Mouse (Mus musculus): ENCODE results near the gene Rcsd1. TPM values are rescaled to one million over a fixed set of nuclear protein-coding genes. Genes with fewer than 3 reads are reported as not detected.

The Rcsd1 gene
- total RNA-seq, 4 experiments from 2014 or later: 64.0 to 99.3 (median 73.2) TPM

DNA sequence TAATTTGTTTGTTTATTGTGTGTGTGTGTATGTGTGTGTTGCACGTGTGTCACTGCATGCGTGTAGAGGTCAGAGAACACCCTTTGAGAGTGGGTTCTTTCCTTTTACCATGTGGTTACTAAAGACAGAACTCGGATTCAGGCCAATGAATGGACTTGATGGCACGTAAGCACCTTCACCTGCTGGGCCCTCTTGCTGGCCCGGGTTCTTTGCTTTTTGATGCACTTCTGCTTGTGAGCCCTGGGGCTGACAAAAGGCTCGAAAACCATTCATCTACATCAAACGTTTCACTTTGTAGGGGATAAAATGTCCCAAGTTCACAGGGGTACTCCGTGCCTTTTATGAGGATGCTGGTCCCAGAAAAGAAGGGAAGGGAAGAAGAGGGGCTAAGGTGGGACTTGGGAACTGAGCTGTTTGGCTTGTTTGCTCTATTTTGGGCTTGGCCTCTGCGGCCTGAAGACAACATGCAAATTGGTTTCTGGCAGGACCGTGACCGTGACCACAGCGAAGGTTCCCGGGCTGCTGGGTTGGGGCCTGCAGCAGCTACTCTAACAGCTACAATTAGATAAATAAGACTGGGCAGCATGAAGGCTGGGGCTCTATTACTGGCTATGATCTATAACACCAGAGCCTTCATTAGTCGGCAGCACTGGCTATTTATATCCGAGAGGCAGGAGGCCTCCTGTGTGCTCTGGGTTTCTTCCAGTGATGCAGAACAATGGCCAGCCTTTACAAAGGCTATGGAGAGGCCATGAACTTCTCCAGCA, 46.9 kb downstream of the Rcsd1 start:
- DNase-seq (ENCODE audit: low spot score): no peak

DNA sequence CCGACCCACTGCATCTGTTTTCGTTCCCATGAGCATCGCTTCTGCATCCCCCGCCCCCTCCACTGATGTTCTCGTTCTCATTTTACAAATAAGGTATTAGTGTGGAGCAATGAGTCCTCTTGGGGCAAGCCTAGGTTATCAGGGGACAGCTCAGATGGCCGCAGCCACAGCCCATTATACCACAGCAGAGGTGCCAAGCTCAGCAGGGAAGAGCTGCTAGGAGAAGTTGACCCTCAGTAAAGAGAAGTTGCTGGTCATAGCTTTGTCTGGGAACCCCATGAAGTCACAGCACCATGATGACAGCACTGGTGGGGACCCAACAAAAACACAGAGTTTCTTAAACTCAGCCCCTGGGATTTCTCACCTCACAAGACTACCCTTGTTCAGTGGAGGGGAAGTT, 47.8 kb downstream of the Rcsd1 start:
- DNase-seq (ENCODE audit: low spot score): no peak

DNA sequence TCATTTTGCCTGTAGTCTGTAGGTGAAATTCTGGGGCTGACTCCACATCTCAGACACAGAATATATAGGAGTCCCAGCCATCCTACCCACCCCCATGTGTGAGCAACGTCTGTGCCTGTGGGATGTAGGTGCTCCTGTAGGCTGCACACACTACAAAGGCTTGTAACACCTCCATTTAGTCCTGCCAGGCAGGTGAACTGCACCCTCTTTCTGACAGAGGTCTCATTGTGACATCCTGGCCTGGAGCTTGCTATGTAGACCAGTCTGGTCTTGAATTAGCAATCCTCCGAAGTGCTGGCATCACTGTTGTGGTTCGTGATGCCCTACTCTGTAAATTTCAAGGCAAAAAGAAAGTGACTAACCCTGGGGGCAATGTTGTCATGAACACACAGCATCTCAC, 48.4 kb downstream of the Rcsd1 start:
- no peak for DNase-seq (ENCODE audit: low spot score)

DNA sequence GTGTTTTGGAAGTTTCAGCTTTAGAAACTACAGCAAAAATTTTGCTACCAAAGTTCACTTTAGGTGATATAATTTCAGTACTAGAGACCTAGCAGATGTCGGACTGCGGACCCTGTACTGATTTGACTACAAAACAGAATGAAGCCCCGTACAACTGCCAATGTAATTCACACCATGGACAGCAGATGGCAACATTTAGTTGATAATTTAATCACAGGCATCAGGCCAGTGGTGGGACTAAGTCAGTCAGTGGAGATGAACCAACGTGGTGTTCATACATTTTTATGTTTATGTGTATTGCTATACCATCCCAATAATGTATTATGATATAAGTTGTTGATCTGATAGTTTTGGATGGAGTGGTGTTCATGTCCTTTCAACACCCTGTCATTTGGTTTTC, 48.8 kb downstream of the Rcsd1 start:
- DNase-seq (ENCODE audit: low spot score): peak; percentile 67

DNA sequence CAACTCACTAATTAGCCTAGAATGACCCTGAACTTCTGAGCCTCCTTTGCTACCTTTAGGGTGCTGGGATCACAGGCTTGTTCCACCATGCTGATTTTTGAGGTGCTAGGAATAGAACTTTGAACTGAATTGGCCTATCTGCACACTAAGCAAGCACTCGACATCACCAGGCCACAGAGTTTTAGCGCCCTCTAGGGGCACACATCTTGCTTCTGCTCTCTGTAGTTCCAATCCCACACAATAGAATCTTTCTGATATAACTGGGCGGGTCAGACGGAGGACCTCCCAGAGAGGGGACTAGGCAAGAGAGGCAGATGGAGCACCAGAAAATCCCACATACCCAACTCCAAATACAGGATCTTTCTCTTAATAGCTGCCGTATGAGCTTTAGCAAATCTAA, 51.0 kb downstream of the Rcsd1 start:
- DNase-seq (ENCODE audit: low spot score): peak; percentile 78

DNA sequence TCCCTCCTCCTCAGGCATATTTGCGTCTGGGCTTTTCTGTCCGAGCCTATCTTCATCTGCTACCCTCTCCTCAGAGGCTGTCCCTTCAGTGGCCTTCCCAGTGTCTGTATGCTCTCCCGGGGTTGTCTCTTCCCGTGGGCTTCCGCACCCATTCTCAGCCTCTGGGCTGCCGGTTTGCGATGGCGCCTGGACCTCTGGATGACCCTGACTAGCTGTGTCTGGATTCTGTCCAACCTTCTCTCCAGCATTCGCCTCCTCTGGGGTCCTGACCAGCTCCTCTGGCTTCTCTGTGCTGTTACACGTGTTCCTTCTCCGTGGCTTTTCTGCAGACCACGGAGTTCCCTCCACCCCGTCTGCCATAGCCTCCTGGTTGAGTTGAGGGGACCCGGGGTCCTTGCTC, 54.1 kb downstream of the Rcsd1 start:
- no peak for DNase-seq (ENCODE audit: low spot score)

DNA sequence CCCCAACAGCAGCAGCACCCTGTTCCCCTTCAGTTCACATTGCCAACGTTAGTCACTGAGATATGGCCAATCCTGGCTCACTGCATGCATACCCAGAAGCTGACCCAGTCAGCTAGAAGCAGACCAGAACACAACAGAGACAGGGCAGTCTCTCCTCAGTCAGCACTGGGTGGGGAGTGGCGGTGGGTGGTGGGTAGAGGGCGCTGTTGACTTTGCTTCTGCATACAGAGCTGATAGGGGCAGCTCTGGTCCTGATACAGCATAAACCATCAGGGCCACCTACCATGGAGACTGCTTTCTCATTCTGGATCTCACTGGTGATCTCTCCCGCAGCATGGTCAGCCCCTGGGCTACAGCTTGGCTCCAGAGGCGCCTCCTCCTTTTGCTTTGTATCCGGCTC, 54.5 kb downstream of the Rcsd1 start:
- no peak for DNase-seq (ENCODE audit: low spot score)

DNA sequence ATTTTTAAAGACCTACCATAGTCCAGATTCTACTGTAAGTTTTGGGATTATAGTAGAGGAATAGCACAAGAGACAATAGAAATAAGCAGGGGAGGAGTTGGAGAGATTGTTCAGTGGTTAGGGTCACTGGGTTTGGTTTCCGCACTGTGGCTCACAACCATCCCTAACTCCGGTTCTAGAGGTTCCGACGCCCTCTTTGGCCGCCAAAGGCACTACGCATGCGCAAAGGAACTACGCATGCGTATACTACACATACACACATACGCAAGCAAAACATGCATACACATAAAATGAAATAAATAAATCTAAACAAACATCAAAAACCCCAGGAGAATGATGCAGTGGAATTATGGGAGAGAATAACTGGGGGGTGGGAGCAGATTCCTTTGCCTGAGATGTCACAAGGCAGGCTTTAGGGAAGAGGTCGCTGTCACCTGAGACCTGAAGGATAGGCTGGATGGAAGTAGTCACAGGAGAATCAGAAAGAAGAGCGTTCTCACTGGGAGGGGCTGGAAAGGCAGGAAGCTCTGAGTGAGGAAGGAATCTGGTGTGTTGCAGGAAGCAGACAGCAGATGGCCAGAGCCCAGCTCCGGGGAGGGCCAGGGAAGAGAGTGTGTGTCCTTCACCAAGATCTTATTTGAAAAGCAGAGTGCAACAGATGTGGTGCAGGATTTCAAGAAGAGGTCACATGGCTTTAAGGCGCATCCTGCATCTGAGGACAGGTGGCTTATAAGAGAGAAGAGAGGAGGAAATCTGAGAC, 56.3 kb downstream of the Rcsd1 start:
- no peak for DNase-seq (ENCODE audit: low spot score)

DNA sequence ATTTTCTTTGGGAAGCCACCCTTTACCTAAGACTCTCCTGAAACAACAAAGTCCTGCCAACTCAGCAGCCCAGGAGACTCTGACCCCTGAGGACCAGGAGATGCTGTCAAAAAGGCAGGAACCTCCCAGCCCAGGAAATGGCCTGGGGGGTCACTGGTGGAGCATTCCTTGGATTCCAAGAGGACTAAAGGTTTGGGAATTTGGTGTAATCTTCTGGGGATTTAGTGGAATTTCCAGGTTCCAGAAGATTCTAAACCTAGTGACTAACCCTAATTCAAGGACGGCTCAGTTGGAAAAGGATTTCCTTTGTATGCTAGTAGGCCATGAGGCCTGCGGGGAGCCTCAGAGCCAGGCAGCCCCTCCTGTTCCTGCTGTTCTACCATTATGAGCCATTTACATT, 57.0 kb downstream of the Rcsd1 start:
- no peak for DNase-seq (ENCODE audit: low spot score)

DNA sequence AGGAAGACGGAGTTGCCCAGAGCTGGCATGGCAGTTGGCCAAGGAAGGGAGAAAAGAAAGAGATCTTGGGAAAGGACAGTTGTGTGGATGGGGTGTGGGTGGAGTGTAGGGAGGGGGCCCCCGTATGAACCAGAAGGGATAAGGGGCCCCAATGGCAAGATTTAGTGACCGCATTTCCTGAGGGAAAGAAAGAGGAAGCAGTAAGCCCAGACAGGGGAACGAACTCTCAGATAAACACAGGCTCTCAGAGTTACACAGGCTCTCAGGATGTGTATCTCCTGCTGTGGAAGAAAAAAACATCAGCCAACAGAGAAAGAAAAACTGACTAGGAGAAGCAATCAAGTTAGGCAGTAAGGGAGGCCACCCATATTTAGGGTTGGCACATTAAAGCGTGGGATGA, 58.4 kb downstream of the Rcsd1 start:
- no peak for DNase-seq (ENCODE audit: low spot score)

DNA sequence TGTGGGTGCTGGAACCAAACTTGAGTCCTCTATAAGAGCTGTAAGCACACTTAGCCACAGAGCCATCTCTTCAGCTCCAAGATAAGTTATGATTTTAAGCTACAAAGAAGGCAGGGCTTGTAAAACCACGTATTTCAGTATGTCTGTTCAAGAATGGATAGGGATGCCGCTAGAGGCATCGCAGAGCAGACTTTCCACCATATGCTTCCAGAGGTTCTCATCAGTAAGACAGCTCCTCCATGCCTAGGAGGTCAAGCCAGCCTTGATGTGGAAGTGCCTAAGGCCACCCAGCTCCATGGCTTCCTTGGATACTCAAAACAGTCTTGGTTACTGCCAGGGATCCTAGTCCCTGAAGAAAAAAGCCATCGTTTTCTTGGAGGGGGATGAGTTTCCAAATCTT, 64.5 kb downstream of the Rcsd1 start:
- no peak for DNase-seq (ENCODE audit: low spot score)

DNA sequence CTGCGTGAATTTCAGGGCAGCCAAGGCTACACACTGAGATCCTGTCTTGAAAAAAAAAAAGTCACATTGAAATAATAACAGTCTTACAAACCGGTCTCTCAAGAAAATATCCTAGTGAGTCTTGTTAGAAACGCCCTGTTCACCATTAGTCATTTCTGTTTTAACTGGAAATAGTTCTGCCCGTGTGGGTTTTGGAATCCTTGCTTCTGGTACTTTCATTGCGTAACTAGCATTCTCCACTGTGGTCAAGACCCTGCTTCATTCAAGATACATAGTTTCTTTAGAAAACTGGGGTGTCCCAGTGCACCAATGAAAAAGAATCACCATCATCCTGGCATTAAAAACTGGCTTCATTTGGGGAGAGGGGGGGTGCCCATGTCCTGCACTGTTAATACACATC, 65.8 kb downstream of the Rcsd1 start:
- no peak for DNase-seq (ENCODE audit: low spot score)

DNA sequence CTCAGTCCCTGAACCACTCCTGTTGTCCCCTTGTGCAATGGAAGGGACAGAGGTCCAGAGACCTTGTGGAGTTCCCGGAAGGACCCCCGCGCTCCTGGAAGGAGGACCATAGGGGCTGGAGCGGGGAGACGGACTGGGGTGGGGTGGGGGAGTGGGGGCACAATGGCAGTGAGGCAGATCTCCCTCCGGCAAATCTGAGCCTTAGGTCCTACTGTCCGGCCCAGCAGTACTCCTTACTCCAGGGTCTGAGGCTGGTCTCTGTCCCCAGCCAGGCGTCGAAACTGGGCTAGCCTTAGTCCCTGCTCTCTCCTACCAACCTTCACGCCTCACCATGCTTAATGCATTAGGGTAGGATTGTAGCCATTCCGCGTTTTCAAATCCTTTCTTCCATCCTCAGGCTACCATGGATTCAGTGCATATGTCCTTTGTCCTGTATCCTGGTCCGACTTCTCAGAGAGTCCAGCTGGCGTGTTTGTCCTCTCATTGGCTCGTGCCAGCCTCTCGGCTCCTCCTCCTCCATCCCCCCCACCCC, 66.7 kb downstream of the Rcsd1 start:
- DNase-seq (ENCODE audit: low spot score): peak; percentile 67

DNA sequence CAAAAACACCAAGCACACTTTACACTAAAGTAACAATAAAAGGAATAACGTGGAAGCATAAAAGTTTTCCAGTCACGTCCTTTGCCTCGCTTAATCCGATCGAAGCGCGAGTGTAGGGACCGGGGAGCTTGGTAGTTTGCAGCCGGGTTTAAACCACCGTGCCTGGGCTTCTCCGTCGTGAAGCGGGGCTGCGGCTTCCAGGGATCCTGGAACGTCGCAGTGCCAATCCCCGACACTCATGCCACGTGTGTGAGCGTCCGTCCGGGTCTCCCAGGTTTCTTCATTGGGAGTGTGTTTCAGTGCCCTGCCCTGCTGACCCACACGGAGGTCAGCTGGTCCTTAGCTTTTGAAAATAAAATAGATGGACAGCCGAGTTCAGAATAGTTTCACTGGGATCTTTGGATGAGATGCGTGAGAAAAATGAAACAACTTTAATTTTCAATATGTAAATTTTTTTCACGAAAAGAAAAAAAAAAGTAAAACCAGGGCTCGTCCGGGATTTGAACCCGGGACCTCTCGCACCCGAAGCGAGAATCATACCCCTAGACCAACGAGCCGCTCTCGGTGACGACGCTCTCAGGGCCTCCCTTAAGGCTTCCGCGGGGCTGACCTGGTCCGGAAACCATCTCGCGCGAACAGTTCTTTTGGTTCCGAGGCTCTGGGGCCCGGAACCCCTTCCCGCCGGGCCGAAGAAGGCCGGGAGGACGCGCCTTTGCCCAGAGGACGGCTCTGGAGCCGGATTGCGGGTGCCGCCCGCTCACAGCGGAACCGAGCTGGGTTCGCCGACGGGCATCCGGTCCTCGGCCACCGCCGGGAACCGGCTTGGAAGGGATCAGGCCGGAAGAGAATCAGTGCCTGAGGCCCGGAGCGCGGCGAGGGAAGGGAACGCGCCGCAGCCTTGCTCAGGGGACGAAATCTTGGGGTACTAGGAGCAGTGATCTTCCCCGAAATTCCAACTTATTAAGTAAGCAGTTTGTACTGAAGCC, 67.5 kb downstream of the Rcsd1 start:
- DNase-seq (ENCODE audit: low spot score): peak; percentile 93

DNA sequence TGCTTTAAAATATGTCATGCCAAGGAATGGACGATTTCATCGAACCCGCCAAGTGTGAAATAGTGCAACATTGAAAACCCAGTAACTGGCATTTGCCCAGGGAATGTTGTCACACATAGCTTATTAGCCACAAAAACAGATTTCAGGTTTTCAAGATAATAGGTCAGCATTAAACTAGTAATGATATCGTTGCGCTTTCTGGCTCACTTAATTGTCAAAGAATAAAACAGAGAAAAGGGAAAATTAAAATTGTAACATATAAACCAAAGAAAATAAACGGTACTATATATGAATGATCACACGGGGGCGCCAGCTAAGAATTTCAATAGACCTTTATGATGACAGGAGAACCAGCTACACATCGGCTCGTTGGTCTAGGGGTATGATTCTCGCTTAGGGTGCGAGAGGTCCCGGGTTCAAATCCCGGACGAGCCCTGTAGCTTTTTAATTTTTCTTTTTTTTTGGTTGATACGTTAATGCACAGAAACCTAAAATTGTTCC, 68.2 kb downstream of the Rcsd1 start:
- peak; percentile 85 for DNase-seq (ENCODE audit: low spot score)

DNA sequence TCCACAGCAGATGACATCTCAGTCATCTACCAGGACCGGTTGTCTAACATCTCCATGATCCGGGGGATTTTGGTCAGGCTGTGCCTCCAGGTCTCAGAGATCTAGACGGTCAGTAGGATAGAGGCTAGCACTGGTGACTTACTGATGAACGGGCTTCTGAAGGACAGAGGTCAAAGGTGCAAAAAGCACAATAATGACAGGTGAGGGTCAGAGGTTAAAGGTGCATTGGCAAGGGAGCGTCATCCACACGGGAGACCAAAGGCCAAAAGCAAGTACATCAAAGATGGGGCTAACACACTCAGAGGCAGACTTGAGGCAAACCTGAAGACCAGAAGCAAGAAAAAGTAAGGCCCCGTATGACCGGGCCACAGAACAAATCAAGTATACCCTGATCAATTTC, 73.3 kb downstream of the Rcsd1 start:
- DNase-seq (ENCODE audit: low spot score): no peak

DNA sequence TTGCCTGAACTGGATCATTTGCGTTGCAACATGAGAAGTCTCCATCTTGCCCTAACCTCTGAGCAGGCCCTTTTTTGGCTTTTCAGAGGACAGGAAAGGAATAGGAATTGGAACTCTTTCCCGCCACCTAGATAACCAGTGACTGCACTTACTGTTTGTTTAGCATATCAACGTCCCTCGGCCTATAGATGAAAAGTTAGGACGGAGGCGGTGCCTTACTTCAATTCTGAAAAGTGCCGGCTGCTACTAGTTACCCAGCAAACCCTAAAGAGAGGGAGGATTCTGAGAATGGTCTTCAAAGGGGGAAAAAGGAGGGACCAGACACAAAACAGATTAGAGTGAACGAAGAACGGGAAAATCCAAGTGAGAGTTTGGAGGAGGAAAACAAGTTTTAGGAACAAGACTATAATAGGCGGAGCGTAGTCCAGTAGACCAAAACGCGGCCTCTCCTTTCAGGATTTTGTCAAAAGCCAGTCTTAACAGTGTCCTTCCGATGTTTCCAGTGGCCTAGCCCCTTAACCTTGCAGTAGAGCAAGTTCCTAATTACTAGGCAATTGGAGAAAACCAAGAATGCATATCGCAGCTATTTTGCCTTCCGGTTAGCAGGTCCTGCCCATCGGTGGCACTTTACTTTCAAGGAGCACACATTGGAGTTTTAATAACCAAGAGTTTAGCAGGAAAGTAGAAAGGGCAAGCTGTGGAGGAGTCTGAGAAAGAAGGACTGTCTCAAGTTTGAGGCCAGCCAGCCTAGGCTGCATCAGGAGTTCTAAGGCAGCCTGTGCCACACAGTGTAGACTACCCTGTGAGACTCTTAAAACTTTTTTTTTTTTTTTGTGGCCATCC, 74.3 kb downstream of the Rcsd1 start:
- DNase-seq (ENCODE audit: low spot score): no peak

DNA sequence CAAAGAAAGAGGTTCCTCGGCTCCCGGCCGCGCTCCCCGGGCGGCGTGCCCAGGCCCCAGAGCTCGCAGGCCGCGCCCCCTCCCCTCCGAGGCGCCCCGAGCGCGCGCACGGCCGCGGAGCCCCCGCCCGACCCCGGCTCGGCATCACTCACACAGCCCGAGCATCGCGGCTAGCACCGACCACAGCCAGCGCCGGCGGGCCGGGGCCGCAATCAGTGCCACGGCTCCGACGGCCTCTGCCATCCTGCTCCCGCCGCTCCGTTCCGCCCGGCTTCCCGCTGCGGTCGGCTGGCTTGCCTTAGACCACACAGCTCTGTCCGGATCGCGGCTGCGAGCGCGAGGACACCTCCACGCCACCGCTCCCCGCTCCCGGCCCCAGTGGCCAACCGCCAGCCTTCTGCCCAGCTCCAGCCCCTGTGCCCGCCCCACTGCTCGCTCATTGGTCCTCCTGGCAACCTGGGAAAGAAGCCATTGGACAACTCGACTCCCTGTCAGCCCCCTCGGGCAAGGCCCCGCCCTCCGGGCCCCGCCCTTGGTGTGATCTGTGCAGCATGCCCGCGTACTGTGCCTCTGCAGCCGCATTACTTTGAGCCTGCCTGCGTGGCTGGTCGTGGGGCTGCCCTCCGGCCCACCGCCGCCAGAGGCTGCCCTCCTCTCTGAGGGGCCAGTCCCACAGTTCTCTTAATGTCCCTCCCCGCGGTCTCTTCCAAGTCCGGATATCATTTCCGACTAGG, 75.2 kb downstream of the Rcsd1 start, which contains the start of gene Mpzl1:
Gene Mpzl1, minus strand, starts transcription at position 388 of the 734 bp plus-strand sequence.
- peak; percentile 99 for DNase-seq (ENCODE audit: low spot score)

DNA sequence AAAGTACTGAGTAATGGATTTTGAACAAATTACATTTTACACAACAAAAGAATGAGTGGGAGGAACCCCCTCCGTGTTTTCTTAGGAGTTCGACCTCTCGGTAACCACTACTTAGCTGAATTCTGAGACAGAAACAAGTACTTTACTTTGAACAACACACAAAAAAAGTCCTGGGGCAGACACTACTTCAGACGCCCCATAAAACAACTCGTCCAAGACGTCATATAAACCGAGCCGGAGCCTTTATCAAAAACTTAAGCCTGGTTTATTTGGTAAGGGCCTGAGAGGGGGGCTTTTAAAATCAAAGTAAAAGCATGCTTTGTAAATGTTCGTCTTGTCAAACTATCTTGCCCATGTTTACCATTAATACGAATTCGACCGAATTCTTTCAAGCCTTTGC, 76.2 kb downstream of the Rcsd1 start:
- DNase-seq (ENCODE audit: low spot score): no peak

DNA sequence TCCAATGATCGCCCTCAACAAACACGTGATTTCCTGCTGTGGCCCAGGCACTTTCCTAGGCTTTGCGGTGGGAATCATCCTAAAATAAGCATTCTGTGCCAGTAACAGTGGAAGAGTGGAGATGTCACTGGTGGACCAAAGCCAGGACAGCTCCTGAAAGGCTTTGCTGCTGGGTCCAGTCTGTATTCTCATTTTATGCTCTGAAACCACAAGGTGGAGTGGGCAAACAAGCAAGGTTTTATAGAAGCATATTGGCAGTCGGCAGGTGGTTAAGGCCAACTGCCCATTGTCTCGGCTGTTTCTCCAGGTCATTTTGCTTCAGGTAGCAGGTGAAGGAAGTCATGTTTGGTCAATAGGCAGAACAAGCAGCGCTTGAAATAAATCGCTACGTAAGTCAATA, 78.4 kb downstream of the Rcsd1 start:
- no peak for DNase-seq (ENCODE audit: low spot score)
